Mouse (Mus musculus) lung, embryonic 14.5 days (tissue): ENCODE measurements at regions not wholly inside any gene's neighbourhood (a gene's known extent, or its start where the extent isn't known, plus 50 kb on each side); places are given as distances from the start of the nearest gene placed in this dataset.

ENCODE experiments used
- ATAC-seq: fragments of 200-750 bp; cut with Nextera tagmentation; 2 replicates; pipeline ENCODE4 v1.8.0; 2017; ENCODE audit warnings: mild to moderate bottlenecking, moderate TSS enrichment, moderate library complexity; ENCODE audit not compliant: insufficient read depth
- DNase-seq: peaks from one replicate; pipeline ENCODE4 v3.0.0-alpha.2; 2015
- H3K27ac ChIP-seq: fragments of 300-500 bp; sonication (generic); 2 replicates; pipeline ENCODE4 v1.5.1; 2014; ENCODE audit warnings: low read depth, mild to moderate bottlenecking, moderate library complexity
- H3K27me3 ChIP-seq: fragments of 300-500 bp; sonication (generic); 2 replicates; pipeline ENCODE4 v1.6.1; 2014; ENCODE audit warnings: low read length, control low read depth; ENCODE audit not compliant: insufficient read depth
- H3K36me3 ChIP-seq: fragments of 300-500 bp; sonication (generic); 2 replicates; pipeline ENCODE4 v1.6.1; 2014; ENCODE audit warnings: control low read depth; ENCODE audit not compliant: insufficient read depth
- H3K4me1 ChIP-seq: fragments of 300-500 bp; sonication (generic); 2 replicates; pipeline ENCODE4 v1.6.1; 2014; ENCODE audit warnings: antibody characterized with exemption, control low read depth; ENCODE audit not compliant: insufficient read depth
- H3K4me2 ChIP-seq: fragments of 300-500 bp; sonication (generic); 2 replicates; pipeline ENCODE4 v1.6.1; 2014; ENCODE audit warnings: mild to moderate bottlenecking
- H3K4me3 ChIP-seq: fragments of 300-500 bp; sonication (generic); 2 replicates; pipeline ENCODE4 v1.5.1; 2014; ENCODE audit warnings: low read depth, low read length
- H3K9ac ChIP-seq: fragments of 300-500 bp; sonication (generic); 2 replicates; pipeline ENCODE4 v1.6.1; 2014
- H3K9me3 ChIP-seq: fragments of 300-500 bp; sonication (generic); 2 replicates; pipeline ENCODE4 v1.6.1; 2016; ENCODE audit warnings: low read depth, low read length, control low read depth
- CTCF ChIP-seq: IDR thresholded peaks from 2 replicates; pipeline ENCODE4 v1.5.1; 2016; ENCODE audit warnings: antibody characterized with exemption, low read depth
- WGBS: fragments of 180-500 bp; shearing (Covaris S2); extraction: QIAGEN DNeasy Blood & Tissue Kit; methylation state at CpG from one replicate; pipeline ENCODE4 v1.1.7; 2014; 5-methylcytosine and 5-hydroxymethylcytosine counted together

GRCm38 (mm10) chr4:12671399-12671798 is 499.6 kb upstream of the Fam92a start:
- DNase-seq (no peak), ATAC-seq (no peak)
- Histone ChIP-seq H3K36me3 (no peaks in the 10 kb centered on the region), H3K27me3 (no peaks in the 10 kb centered on the region), H3K9me3 (no peaks in the 10 kb centered on the region), H3K4me3 (no peak overlapping the region), H3K4me2 (no peak overlapping the region), H3K9ac (no peak overlapping the region), H3K27ac (no peak overlapping the region), H3K4me1 (no peaks in the 10 kb centered on the region)
- WGBS = 69% methylated on average over 7 of the region's 7 CpGs
- TF ChIP-seq CTCF = no peak

DNA sequence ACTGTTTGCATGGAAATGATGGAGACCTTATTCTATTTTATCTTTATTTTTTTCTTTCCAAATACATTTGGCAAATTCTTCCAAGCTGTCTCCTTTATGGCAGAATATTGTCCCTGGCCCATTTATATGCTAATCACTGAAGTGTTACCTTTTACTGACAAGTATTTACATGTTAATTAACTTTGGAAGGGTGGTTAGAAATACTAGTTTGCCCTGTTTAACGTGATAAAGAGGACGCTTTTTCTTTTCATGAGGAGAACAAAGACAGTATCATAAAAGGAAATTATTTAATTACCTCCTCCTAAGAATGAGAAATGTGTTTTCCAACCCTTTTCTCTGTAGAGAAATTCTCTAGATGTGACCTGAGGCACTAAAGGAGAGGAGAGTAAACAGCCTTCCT is 491.4 kb upstream of the Fam92a start:
- Histone ChIP-seq H3K4me3 (no peak overlapping the region), H3K4me1 (no peaks in the 10 kb centered on the region), H3K9ac (no peak overlapping the region), H3K27me3 (no peaks in the 10 kb centered on the region), H3K27ac (no peak overlapping the region), H3K9me3 (no peaks in the 10 kb centered on the region), H3K36me3 (no peaks in the 10 kb centered on the region), H3K4me2 (no peak overlapping the region)
- ATAC-seq (no peak), DNase-seq (no peak)
- WGBS = 34% methylated on average over 2 of the region's 2 CpGs
- TF ChIP-seq CTCF = no peak

DNA sequence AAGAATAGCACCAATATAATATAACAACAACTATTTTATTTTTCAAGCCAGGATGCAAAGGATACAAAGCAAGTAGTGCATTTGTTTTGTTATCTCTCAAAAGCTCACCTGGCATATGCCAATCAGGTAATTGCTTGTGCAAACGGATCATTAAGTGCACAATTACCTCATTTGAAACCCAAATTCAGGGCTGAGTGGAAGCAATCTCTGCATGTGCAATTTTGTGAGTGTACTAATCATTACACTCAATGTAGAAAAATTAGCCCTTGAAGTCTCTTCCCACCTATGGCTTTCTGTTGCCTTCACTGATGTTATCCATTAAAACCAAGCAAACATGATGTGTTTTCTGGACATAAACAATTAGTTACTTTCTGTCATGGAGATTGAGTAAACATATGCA is 490.9 kb upstream of the Fam92a start:
- 58% methylated on average over 1 of the region's 1 CpGs for WGBS
- H3K36me3 ChIP-seq = no peaks in the 10 kb centered on the region
- no peak overlapping the region for H3K9ac ChIP-seq
- H3K4me2 ChIP-seq = no peak overlapping the region
- H3K27ac ChIP-seq = no peak overlapping the region
- no peak for ATAC-seq
- H3K27me3 ChIP-seq = no peaks in the 10 kb centered on the region
- H3K4me3 ChIP-seq = no peak overlapping the region
- no peak for TF ChIP-seq CTCF
- H3K4me1 ChIP-seq = no peaks in the 10 kb centered on the region
- H3K9me3 ChIP-seq = no peaks in the 10 kb centered on the region
- DNase-seq = no peak

- H3K9ac ChIP-seq = no peak overlapping the region
- H3K4me2 ChIP-seq = no peak overlapping the region
- no peaks in the 10 kb centered on the region for H3K36me3 ChIP-seq
- no peaks in the 10 kb centered on the region for H3K9me3 ChIP-seq
- WGBS = 40% methylated on average over 1 of the region's 1 CpGs
- no peak overlapping the region for H3K27ac ChIP-seq
- no peaks in the 10 kb centered on the region for H3K27me3 ChIP-seq
- ATAC-seq (no peak), DNase-seq (no peak)
- no peak for TF ChIP-seq CTCF
- H3K4me3 ChIP-seq = no peak overlapping the region
- 0 out of 2 replicates have a peak, but pooled peaks cover 3% of the 10 kb centered on the region for H3K4me1 ChIP-seq
Measured at GRCm38 (mm10) chr4:12659084-12659483, 487.3 kb upstream of the Fam92a start.

GRCm38 (mm10) chr4:12658594-12658993 is 486.8 kb upstream of the Fam92a start:
- Histone ChIP-seq H3K9me3 (no peaks in the 10 kb centered on the region), H3K9ac (no peak overlapping the region), H3K27me3 (no peaks in the 10 kb centered on the region), H3K36me3 (no peaks in the 10 kb centered on the region), H3K4me1 (0 out of 2 replicates have a peak, but pooled peaks cover 3% of the 10 kb centered on the region), H3K4me3 (no peak overlapping the region), H3K4me2 (no peak overlapping the region), H3K27ac (no peak overlapping the region)
- WGBS = 23% methylated on average over 6 of the region's 6 CpGs
- 0 out of 2 replicates have a peak, but pooled peaks have one; percentile 13 for TF ChIP-seq CTCF
- ATAC-seq = no peak
- peak; percentile 47 for DNase-seq

- no peak for ATAC-seq
- WGBS = 84% methylated on average over 1 of the region's 1 CpGs
Measured at GRCm38 (mm10) chr4:12657820-12658219, 486.0 kb upstream of the Fam92a start.

GRCm38 (mm10) chr4:12656924-12657603 is 485.2 kb upstream of the Fam92a start:
- Histone ChIP-seq H3K27me3 (no peaks in the 10 kb centered on the region), H3K4me1 (0 out of 2 replicates have a peak, but pooled peaks cover 3% of the 10 kb centered on the region), H3K4me2 (no peak overlapping the region), H3K4me3 (no peak overlapping the region), H3K27ac (no peak overlapping the region), H3K9me3 (no peaks in the 10 kb centered on the region), H3K9ac (no peak overlapping the region), H3K36me3 (no peaks in the 10 kb centered on the region)
- DNase-seq (peak; percentile 9), ATAC-seq (0 out of 2 replicates have a peak, but pooled peaks have one; percentile 22)
- TF ChIP-seq CTCF = no peak
- WGBS = 76% methylated on average over 6 of the region's 6 CpGs

More at GRCm38 (mm10) chr4:12657820-12658219, 486.0 kb upstream of the Fam92a start:
- no peak for TF ChIP-seq CTCF
- H3K9ac ChIP-seq = no peak overlapping the region
- H3K4me1 ChIP-seq = 0 out of 2 replicates have a peak, but pooled peaks cover 3% of the 10 kb centered on the region
- no peaks in the 10 kb centered on the region for H3K27me3 ChIP-seq
- no peaks in the 10 kb centered on the region for H3K9me3 ChIP-seq
- H3K4me3 ChIP-seq = no peak overlapping the region
- H3K4me2 ChIP-seq = no peak overlapping the region
- no peaks in the 10 kb centered on the region for H3K36me3 ChIP-seq
- no peak overlapping the region for H3K27ac ChIP-seq
- DNase-seq = no peak
